Mouse (Mus musculus): ENCODE measurements around the gene Pclaf. TPM values are rescaled to one million over a fixed set of nuclear protein-coding genes. Genes with fewer than 3 reads are reported as not detected.
A peak's percentile ranks its signal among the peaks of the same experiment; 100 is the strongest.

The Pclaf gene
- polyA plus RNA-seq, 1 experiment from 2014 or later = 89.5 TPM

GRCm38 (mm10) chr9:65891126-65891525, 1.1 kb downstream of the Pclaf start:
- WGBS = 4% methylated on average over 5 of the region's 5 CpGs
- no peak for TF ChIP-seq CTCF (IDR thresholded peaks at IDR 0.05; ENCODE audit: low read depth)
- no peak for ATAC-seq (replicated peaks; ENCODE audit: low FRiP score, low read depth)
- H3K4me2 ChIP-seq (ENCODE audit: low read length) = peak overlapping the region; percentile 86
- H3K36me3 ChIP-seq (ENCODE audit: insufficient read depth, low read length) = 0 out of 2 replicates have a peak, but pooled peaks cover 8% of the 10 kb centered on the region
- H3K9me3 ChIP-seq (replicated peaks; ENCODE audit: low read length) = no peaks in the 10 kb centered on the region
- H3K27ac ChIP-seq = no peak overlapping the region
- H3K4me1 ChIP-seq (replicated peaks; ENCODE audit: insufficient read depth, low read length) = 0 out of 2 replicates have a peak, but pooled peaks cover 3% of the 10 kb centered on the region
- peak overlapping the region; percentile 66 for H3K4me3 ChIP-seq (replicated peaks; ENCODE audit: low read depth, low read length)
- no peaks in the 10 kb centered on the region for H3K27me3 ChIP-seq (ENCODE audit: insufficient read depth, low read length)
- peak; percentile 21 for DNase-seq (ENCODE audit: low spot score)
- peak overlapping the region; percentile 69; the same call in 1 of the 2 replicates for H3K9ac ChIP-seq (ENCODE audit: low read depth, low read length)

- H3K9ac ChIP-seq (ENCODE audit: low read depth, low read length) = no peak overlapping the region
- ATAC-seq (replicated peaks; ENCODE audit: low FRiP score, low read depth) (no peak), DNase-seq (ENCODE audit: low spot score) (no peak)
- peaks cover 19% of the 10 kb centered on the region for H3K36me3 ChIP-seq (ENCODE audit: insufficient read depth, low read length)
- no peak overlapping the region for H3K4me2 ChIP-seq (ENCODE audit: low read length)
- whole genome bisulfite sequencing = 84% methylated on average over 2 of the region's 2 CpGs
- no peak for TF ChIP-seq CTCF (IDR thresholded peaks at IDR 0.05; ENCODE audit: low read depth)
- H3K27me3 ChIP-seq (ENCODE audit: insufficient read depth, low read length) = no peaks in the 10 kb centered on the region
- H3K4me3 ChIP-seq (replicated peaks; ENCODE audit: low read depth, low read length) = no peak overlapping the region
- no peaks in the 10 kb centered on the region for H3K9me3 ChIP-seq (replicated peaks; ENCODE audit: low read length)
- 0 out of 2 replicates have a peak, but pooled peaks cover 2% of the 10 kb centered on the region for H3K4me1 ChIP-seq (replicated peaks; ENCODE audit: insufficient read depth, low read length)
- H3K27ac ChIP-seq = no peak overlapping the region
Measured at GRCm38 (mm10) chr9:65896977-65897376, 6.9 kb downstream of the Pclaf start.

- Histone ChIP-seq H3K4me2 (ENCODE audit: low read length) (no peak overlapping the region), H3K4me3 (replicated peaks; ENCODE audit: low read depth, low read length) (no peak overlapping the region), H3K4me1 (replicated peaks; ENCODE audit: insufficient read depth, low read length) (no peaks in the 10 kb centered on the region), H3K9ac (ENCODE audit: low read depth, low read length) (no peak overlapping the region), H3K36me3 (ENCODE audit: insufficient read depth, low read length) (peaks cover 4% of the 10 kb centered on the region), H3K27me3 (ENCODE audit: insufficient read depth, low read length) (no peaks in the 10 kb centered on the region), H3K27ac (no peak overlapping the region), H3K9me3 (replicated peaks; ENCODE audit: low read length) (no peaks in the 10 kb centered on the region)
- TF ChIP-seq CTCF (IDR thresholded peaks at IDR 0.05; ENCODE audit: low read depth) = no peak
- WGBS = 93% methylated on average over 3 of the region's 3 CpGs
- ATAC-seq (replicated peaks; ENCODE audit: low FRiP score, low read depth) = no peak
- no peak for DNase-seq (ENCODE audit: low spot score)
Measured at GRCm38 (mm10) chr9:65902879-65903278, 12.8 kb downstream of the Pclaf start.

- no peaks in the 10 kb centered on the region for H3K4me1 ChIP-seq (replicated peaks; ENCODE audit: insufficient read depth, low read length)
- ATAC-seq (replicated peaks; ENCODE audit: low FRiP score, low read depth) = no peak
- H3K4me3 ChIP-seq (replicated peaks; ENCODE audit: low read depth, low read length) = no peak overlapping the region
- no peak overlapping the region for H3K27ac ChIP-seq
- no peak overlapping the region for H3K4me2 ChIP-seq (ENCODE audit: low read length)
- H3K9me3 ChIP-seq (replicated peaks; ENCODE audit: low read length) = no peaks in the 10 kb centered on the region
- peak; percentile 26; the same call in 1 of the 2 replicates for TF ChIP-seq CTCF (IDR thresholded peaks at IDR 0.05; ENCODE audit: low read depth)
- no peaks in the 10 kb centered on the region for H3K27me3 ChIP-seq (ENCODE audit: insufficient read depth, low read length)
- DNase-seq (ENCODE audit: low spot score) = no peak
- H3K9ac ChIP-seq (ENCODE audit: low read depth, low read length) = no peak overlapping the region
- peaks cover 4% of the 10 kb centered on the region for H3K36me3 ChIP-seq (ENCODE audit: insufficient read depth, low read length)
Measured at GRCm38 (mm10) chr9:65903419-65903818, 13.4 kb downstream of the Pclaf start.

GRCm38 (mm10) chr9:65908394-65909300, 18.6 kb downstream of the Pclaf start, which contains the start of the genes Trip4 and Csnk1g1:
Gene Trip4 (minus strand): TSS chr9:65908794.
Gene Csnk1g1 (plus strand): TSS chr9:65908924.
- H3K36me3 ChIP-seq (ENCODE audit: insufficient read depth, low read length) = no peaks in the 10 kb centered on the region
- no peaks in the 10 kb centered on the region for H3K4me1 ChIP-seq (replicated peaks; ENCODE audit: insufficient read depth, low read length)
- no peaks in the 10 kb centered on the region for H3K27me3 ChIP-seq (ENCODE audit: insufficient read depth, low read length)
- H3K9ac ChIP-seq (ENCODE audit: low read depth, low read length) = peak within 1 kb of the TSS; percentile 81
- WGBS = under 1% methylated on average over 38 of the region's 38 CpGs
- peak within 1 kb of the TSS; percentile 91 for H3K27ac ChIP-seq
- TF ChIP-seq CTCF (IDR thresholded peaks at IDR 0.05; ENCODE audit: low read depth) = peak; percentile 68
- ATAC-seq (replicated peaks; ENCODE audit: low FRiP score, low read depth) (peak; percentile 98), DNase-seq (ENCODE audit: low spot score) (peak; percentile 100)
- peak within 1 kb of the TSS; percentile 86 for H3K4me2 ChIP-seq (ENCODE audit: low read length)
- H3K9me3 ChIP-seq (replicated peaks; ENCODE audit: low read length) = no peaks in the 10 kb centered on the region
- peak within 1 kb of the TSS; percentile 86 for H3K4me3 ChIP-seq (replicated peaks; ENCODE audit: low read depth, low read length)

- DNase-seq (ENCODE audit: low spot score) (peak; percentile 65), ATAC-seq (replicated peaks; ENCODE audit: low FRiP score, low read depth) (no peak; the same call in 1 of the 2 replicates)
- peak overlapping the region; percentile 86 for H3K4me2 ChIP-seq (ENCODE audit: low read length)
- no peaks in the 10 kb centered on the region for H3K4me1 ChIP-seq (replicated peaks; ENCODE audit: insufficient read depth, low read length)
- peak; percentile 37; the same call in 1 of the 2 replicates for TF ChIP-seq CTCF (IDR thresholded peaks at IDR 0.05; ENCODE audit: low read depth)
- peak overlapping the region; percentile 81 for H3K9ac ChIP-seq (ENCODE audit: low read depth, low read length)
- WGBS = under 1% methylated on average over 34 of the region's 34 CpGs
- no peaks in the 10 kb centered on the region for H3K36me3 ChIP-seq (ENCODE audit: insufficient read depth, low read length)
- peak overlapping the region; percentile 86 for H3K4me3 ChIP-seq (replicated peaks; ENCODE audit: low read depth, low read length)
- no peaks in the 10 kb centered on the region for H3K9me3 ChIP-seq (replicated peaks; ENCODE audit: low read length)
- H3K27me3 ChIP-seq (ENCODE audit: insufficient read depth, low read length) = no peaks in the 10 kb centered on the region
- H3K27ac ChIP-seq = peak overlapping the region; percentile 91
Measured at GRCm38 (mm10) chr9:65909301-65909801, 19.3 kb downstream of the Pclaf start.

Measured in kidney, postnatal 0 days (tissue).